Mouse (Mus musculus) lung, postnatal 0 days (tissue): ENCODE measurements around the gene Als2cl.

ENCODE experiments used
- CTCF ChIP-seq: IDR thresholded peaks from 2 replicates; pipeline ENCODE4 v1.5.1; 2016; ENCODE audit warnings: antibody characterized with exemption, mild to moderate bottlenecking
- EP300 ChIP-seq: IDR thresholded peaks from 2 replicates; pipeline ENCODE4 v1.6.1; 2016; ENCODE audit warnings: antibody characterized with exemption, mild to moderate bottlenecking, control low read depth

DNA sequence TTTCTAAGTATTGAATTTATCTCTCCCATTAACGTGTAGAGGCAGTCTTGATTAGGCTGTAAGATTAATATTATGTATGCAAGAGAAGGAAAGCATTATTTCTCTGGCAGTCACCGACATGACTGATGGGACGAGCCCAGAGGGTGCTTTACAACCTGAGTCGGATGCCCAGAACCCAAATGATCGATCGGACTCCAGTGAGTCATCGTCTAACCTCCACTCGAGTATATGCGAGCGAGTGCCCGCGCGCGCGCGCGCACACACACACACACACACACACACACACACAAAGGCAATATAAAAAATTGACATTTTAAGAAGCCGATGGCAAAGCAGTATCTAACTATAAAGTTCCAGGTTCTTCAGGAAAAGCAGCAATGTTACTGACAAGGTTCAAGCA is 65.7 kb downstream of the Als2cl start:
- no peak for TF ChIP-seq CTCF
- no peak for TF ChIP-seq EP300
